Mouse (Mus musculus) monocyte, adult 5-6 weeks (primary cell): ENCODE data around the gene Rab3ip. TPM values are rescaled to one million over a fixed set of nuclear protein-coding genes. Genes with fewer than 3 reads are reported as not detected.

Source experiments
- ATAC-seq: fragments of 153-309, 156-312 bp; replicated peaks from 2 replicates; pipeline ENCODE4 v1.8.0; 2017; ENCODE audit warnings: mild to moderate bottlenecking; ENCODE audit not compliant: low TSS enrichment, insufficient number of reproducible peaks, severe bottlenecking, poor library complexity, low FRiP score
- total RNA-seq: library from RNA; stranded (forward); fragments of 200-1000, 200-491, 200-594 nt; gene quantifications from 3 replicates; pipeline ENCODE4 v1.2.3, GENCODE M21; 2017

Gene Rab3ip
- 16.6 to 20.8 TPM (median 18.0 TPM) in 3 replicates for total RNA-seq

DNA sequence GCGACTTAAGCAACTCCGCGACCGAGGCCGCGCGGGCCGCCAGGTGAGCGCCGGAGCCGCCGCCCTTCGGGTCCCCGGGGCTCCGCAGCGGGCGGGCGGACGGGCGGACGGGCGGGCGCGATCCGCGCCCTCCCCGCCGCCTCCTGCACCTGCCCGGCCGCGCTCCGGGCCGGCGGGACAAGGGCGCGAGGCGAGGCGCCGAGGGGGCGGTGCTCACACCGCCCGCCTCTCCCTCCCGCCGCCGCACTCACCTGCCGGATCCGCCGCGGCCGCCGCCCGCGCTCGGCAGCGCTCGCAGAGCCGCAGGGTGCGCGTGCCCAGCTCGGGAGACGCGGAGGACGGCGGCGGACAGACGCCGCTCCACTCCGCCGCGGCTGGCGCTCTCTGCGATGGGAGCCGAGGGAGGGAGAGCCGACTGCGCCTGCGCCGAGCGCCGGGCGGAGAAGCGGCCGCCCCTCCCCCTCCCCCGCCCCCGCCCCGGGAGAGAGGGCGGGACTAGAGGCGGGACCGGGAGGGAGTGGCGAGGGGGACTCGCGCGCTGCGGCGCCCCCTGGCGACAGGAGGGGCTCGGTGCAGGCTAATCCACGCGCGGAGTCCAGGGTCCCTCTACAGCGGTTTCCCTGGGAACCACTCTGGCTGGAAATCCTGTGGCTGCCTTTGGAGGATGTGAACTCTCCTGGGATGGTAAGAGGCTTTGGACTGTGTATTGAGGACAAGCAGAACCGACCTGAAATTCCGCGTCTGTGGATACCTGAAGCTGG, at the start of gene Rab3ip:
TSS of gene Rab3ip (minus strand) at position 761 of the 761 bp plus-strand sequence.
- ATAC-seq, result peak; percentile 84

DNA sequence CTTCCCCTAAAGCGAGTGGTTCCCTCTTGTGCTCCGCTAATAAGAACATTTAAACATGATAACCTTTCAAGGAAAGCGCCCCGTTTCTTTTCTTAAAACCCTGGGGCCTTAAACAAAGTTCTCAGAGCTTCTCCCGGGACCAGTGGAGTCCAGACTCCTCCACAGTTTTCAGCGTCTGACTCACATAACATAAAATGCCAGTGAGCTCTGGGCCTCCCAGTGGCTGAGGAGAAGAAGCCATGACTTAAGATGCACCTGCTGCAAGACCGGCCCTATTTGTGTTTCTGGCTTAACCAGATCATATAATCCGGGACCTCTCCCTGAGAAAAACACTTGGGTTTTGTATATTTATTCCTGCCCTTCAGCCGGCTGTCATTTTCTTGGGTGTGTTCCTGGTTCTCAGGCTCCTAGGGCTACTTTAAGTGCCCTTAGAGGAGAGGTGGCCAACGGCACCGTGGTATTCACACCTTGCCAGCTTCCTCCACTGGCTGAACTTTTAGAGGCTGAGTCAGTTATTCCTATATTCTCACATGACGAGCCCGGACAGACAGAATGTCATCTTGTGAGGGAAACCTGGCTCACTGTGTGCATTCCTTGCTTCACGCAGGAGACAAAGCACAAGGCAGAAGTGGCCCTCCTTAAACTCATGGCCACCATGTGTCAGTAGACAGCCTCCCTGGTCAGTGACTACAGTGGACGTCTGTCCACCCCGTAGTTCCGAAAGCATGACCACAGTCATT, 48.3 kb upstream of the Rab3ip start:
- no peak for ATAC-seq

DNA sequence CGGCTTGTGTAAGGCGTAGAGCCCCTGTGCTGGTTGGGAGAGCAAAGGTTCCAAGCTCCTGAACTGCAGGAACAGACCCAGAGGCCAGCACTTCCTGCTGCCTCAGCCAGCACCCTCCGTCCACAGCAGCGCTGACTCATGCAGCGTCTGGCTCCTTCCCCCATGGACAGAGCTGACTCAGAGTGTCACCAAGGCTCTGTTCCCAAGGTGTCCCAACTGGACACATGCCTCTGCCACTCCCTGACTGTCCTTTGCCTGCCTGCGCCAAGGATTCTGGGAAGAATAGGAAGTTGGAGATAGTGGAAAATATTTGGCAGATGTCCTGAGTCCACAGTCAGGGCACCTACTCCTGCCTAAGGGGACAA, 45.6 kb upstream of the Rab3ip start:
- no peak for ATAC-seq

DNA sequence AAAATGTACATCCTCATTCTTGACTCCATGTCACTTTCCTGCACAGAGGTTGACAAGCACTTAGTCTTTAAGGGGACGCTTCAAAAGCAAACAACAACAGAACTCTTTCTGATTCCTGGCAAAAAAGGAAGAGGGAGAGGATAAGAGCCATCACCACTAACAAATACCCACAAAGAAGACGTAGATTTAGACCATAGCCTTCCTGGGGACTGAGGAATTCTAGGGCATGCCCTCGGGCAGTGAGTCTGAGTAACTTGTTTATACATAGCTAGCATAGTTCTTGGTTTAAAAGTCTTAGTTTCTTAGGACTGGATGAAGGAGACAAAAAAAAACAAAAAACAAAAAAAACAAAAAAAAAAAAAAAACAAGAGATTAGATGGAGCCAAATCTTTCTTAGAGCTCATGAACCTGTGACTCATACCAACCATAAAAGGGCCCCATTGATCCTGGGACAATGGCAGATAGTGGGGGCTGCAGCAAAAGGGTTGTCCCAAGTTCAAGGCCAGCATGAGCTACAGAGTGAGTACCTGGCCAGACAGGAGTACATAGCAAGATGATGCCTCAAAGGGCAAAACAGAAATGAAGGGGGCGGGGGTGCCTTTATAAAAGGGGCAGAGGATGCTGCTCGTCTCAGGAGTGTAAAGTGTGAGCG, 45.1 kb upstream of the Rab3ip start:
- ATAC-seq, result no peak

DNA sequence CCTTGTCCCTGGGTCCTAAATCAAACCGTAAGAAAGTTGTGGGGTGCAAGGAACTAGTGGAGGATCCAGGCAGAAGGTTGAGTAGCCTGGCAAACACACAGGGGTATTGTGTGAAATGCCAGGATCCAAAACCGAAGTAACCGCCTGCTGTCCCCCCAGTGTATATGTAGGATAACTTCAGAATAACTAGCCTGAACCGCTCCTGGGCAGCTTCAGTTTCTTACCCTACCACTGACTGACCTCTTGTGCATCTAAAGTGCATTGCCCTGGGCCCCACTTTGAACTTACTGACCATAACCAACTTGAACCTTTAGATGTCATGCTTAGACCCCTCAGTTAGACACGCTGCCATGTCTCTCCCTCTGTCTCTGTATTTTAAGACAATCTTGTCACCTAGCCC, 44.6 kb upstream of the Rab3ip start:
- ATAC-seq, result no peak

DNA sequence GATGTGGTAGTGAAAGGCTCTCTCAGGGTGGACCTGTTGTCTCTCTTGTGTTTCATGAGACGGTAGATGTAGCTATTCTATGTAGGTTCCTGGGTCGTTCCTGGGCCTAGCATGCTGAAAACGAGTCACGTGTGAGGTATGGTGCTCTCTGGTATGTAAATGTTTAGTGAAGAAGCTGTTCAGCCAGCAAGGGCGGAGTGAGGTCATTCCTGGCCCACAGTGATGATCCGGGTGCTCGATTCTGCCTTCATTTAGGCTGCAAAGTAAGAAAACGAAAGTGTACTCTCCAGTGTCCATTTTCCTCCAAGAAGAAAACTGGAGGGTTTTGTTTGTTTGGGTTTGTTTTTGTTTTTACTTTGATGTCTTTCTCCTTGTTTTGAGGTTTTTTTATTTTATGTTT, 43.4 kb upstream of the Rab3ip start:
- ATAC-seq, result no peak

DNA sequence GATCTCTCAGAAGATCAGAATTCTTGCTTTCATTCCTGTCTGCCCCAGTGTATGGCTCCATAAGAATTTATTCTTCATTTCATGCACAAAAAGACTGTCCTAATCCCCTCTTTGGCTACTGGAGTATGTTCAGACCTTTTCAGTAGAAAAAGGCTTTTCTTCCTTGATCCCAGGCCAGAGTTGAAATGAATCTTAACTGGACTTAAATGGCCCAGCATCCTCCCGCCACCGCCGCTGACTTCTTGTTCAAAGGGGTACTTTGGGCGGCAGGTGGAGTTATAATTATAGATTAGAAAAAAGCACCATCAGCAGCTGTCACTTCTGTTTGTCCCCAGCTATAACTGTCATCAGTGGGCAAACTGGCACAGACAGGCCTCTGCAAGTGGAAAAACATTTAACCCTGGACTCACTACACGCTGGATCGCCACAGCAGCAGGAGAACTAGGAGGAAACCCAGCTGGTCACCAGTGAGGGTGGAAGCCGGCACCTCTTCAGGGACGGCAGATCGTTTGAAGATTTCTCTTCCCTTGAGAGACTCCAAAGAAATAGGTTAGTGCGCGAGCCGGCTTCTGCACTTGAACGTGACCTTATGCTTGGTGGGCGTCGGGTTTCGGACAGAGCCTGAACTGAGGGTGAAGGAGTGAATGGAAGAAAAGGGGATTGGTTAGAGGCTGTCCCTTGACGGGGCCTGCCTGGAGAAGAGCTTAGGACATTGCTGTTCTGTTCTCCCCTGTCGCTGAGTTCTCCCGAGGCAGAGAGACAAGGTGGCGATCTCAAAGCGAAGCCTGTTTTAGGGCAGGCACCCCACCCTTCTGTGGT, 35.9 kb upstream of the Rab3ip start, which contains the start of gene Best3:
TSS of gene Best3 (plus strand) at position 51 of the 819 bp plus-strand sequence.
- no peak for ATAC-seq

DNA sequence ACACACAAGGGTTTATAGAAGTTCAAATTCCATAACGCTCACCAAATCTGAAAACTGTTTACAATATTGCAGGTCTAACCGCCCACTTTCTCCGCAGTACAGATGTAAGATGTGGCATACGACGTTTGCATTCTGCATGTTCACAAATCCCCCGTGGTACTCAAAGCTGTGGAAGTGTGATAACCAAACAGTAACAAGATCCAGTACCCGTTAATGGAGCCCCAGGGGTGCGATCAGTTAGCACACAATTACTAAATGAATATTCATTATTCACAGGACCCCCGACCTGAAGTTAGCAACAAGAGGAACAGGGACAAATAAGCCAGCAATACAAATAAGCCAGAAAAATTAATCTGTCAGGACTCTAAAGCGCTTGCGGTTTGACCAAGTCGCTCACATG, 34.3 kb upstream of the Rab3ip start:
- no peak for ATAC-seq

DNA sequence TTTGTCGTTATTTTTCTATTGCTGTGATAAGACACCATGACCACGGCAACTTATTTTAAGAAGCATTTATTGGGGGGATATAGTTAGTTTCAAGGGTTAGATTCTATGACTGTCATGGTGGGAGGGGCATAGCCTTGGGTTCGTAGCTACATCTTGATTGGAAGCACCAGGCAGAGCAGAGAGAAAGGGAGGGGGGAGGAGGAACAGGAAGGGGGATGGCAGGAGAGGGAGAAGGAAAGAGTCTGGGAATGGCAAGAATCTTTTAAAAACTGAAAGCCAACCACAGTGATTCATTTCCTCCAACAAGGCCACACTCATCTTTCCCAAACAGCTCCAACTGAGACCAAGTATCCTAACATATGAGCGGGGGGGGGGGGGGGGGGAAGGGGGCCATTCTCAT, 32.0 kb upstream of the Rab3ip start:
- ATAC-seq, result no peak

DNA sequence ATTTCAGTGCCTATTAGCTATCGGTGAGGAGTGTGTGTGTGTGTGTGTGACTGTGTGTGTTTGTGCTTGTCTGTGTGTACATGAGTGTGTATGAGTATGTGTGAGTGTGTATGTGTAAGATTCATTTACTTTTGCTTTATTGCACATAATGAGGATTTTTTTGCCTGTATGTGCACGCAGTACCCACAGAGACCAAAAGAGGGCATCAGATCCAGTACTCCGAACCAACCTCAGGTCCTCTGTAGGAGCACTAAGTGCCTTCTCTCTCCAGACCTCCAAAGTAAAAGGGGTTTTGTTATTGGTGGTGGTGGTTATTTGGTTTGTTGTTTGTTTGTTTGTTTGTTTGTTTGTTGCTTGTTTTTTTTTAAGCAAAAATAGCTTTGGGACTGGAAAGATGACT, 30.3 kb upstream of the Rab3ip start:
- ATAC-seq, result no peak; the same call in 1 of the 2 replicates

DNA sequence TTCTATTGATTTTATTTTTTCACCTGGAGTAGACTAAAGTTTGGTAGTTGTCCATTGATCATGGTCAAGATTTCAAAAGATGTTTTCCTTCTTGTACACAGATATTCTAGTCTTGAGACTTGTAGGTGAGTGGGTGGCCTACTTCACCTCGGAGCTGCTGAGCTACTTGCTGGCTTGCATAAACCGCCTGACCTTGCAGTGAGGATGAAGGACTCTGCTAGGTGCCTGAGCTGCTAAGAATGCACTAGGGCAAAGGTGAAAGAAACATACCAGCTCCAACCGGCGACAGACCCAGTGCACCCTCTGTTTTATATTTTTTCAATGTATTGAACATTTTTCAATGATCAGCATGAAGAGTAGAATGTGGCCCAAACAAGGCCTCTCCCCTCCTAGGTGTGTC, 29.7 kb upstream of the Rab3ip start:
- no peak for ATAC-seq

DNA sequence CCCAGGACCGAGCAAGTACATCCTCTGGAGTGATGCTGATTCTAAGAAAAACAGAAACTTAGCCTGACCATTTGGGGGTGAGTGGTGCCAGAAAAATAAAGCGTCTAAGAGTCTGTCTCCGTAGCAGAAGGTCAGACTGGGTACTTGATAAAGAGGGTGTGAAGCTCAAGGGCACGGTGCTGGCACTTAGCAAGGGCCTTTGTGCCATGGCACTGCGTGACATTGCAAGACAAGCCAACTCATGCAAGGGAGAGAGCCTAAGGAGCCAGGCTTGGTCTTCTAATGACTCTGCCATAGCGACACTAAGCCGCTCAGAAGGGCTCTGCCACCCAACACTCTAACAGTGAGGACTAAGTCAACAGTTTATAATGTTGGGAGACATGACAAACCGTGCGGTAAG, 28.3 kb upstream of the Rab3ip start:
- ATAC-seq, result no peak

DNA sequence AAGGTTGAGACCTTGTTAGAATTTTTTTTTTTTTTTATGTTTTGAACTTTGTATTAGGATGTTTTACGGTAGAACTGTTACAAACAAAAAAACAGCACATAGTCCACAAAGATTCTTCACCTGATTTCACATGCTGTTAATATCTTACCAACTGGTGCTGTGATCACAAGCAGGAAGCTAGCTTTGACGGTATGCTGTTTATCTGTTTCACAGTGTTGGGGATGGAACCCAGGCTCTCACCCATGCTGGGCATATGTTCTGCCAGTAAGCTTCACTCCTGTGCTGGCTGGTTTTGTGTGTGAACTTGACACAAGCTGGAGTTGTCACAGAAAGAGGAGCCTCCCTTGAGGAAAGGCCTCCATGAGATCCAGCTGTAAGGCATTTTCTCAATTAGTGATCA, 27.3 kb upstream of the Rab3ip start:
- no peak for ATAC-seq

DNA sequence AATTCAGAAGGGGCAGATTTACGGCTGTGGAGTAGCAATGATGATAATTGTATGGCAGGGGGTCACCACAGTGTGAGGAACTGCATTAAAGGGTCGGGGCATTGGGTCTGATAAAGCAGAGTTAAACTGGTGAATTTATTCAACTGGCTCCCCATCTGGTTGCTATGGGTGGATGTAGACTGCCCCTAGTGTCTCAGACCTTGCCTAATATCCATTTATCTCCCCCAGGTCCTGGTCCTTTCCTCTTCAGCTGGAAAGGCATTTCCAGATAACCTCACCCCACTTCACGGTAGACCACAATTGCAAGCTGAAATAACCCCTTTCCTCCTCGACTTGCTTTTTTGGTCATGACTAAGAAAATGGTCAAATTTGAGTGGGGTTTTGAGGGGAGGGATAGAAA, 26.9 kb upstream of the Rab3ip start:
- no peak for ATAC-seq

DNA sequence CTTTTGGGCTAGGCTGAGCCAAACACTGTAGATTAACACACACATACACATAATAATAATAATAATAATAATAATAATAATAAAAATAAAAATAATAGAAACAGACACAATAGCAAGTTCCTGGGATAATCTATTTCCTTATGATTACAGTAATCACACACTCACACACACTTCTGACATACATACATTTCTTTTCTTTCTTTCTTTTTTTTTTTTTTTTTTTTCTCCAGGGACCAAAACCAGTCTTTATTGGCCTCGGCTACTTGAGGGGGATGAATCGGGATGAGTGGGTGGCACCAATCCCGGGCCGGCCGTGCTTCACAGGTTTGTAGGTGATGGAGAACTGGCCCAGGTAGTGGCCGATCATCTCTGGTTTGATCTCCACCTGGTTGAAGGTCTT, 21.9 kb upstream of the Rab3ip start, which contains the start of gene Gm10271:
TSS of gene Gm10271 (minus strand) at position 101 of the 400 bp plus-strand sequence.
- no peak for ATAC-seq

DNA sequence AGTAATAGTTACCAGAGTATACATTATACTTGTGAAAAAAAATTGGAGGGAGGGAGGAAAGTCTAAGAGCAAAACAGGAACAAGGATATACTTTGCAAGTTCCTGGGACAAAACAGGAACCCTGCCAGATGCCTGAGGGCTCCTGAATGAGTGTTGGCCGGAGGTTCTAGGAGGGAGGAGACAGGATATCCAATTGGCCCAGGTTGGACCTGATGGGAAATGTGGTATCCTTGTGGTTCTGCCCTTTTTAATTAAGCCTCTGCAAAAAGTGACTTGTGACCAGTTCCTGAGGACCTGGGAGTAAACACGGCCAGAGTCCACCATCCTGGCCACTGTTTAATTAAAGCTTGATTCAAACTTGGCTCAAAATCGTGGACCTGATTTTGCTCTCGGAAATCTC, 18.2 kb upstream of the Rab3ip start:
- ATAC-seq, result no peak

DNA sequence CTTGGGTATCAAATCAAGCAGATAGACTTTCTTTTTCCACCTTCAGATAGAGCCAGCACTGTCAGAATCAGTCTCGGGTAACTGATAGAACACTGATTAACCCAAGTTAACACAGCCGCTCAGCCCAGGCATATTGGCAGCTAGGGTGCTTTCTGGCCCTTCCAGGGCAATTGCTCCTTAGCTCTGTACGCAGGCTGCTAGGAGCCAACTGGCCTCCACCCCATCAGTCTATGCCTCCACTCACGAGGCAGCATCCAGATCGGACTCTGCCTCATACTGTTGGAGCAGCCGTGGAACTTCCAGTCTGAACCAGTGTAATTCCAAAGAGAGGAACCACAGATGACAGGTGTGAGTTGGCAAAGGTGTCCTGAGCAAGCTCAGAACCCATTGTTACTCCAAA, 15.5 kb upstream of the Rab3ip start:
- no peak for ATAC-seq

DNA sequence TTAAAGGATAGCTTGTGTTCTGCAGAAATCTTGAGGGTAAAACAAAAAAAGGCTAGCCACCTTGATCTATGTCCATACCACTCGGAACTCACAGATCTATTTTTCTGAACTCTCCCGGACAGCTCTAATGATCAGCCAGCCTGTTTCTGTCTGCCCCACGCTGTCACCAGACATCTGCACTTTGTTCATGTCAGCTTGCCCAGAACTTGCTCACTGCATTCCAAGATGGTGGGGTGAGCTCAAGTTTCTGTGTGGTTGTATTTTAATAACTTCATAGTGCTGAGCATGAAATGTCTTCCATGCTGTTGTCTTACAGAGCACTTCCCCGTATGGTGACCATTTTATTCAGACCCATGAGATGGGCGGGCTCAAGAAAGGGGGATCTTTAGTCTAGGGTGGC, 14.7 kb upstream of the Rab3ip start:
- ATAC-seq, result no peak

DNA sequence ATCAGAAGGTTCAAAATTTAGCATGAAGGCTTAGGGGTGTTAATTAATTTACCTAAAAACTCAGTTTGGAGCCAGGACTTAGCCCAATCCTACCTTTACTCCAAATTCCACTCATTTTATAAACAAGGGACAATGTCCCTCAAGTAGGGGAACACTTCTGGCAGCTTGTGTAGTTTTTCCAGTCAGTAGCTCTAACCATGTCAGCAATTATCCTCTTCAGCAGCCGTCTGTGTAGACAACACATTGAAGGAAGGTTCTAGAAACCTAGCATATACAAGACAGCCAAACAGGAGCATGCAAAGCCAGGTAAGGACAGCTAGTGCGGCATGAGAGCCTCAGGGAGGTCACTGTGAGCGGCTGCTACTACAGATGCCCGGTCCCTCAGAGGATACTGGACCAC, 14.0 kb upstream of the Rab3ip start:
- ATAC-seq, result no peak
